Mouse (Mus musculus) embryonic stem cell, embryonic (primary cell): Measurements from ENCODE around the gene Ankrd44.

Experiments
- CTCF ChIA-PET, 4 experiments: fragments of 300-600 bp in 2 of 4; fragments of 350-600 bp in 2 of 4; sonication (Branson Sonifier 250); formaldehyde crosslinking; loops; one replicate each; lab custom pipeline; 2022; ENCODE audit warnings: inconsistent platforms in 2 of 4; lab: Charles Lee
- POLR2A ChIA-PET, 4 experiments: fragments of 300-600 bp in 2 of 4; fragments of 350-600 bp in 2 of 4; sonication (Branson Sonifier 250); formaldehyde crosslinking; loops; one replicate each; lab custom pipeline; 2022; ENCODE audit warnings: antibody characterized with exemption in 4 of 4, inconsistent platforms in 1 of 4; lab: Charles Lee

The Ankrd44 gene

DNA sequence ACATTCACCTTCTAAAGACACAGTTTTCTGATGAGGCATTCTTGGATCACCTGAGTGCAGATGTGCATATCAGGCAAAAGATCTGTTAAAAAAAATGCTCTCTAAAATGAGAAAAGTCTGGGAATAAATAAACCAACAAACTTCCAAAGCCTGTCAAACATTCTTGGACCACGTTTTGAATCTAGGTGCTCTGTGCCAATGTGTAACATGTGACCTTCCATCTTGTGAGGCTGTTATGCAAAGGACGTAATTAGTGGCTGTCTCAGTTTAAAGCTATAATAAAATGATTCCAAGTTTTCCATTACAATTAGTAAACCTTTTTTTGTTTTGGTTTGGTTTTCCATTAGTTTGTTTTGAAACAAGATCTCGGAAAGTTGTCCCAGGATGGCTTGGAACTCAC, 159.0 kb downstream of the Ankrd44 start:
- CTCF ChIA-PET = interaction anchor here in 1 of 4 experiments (0.6 kb wide), 1 partner anchor 30 kb away, joined by 3 read pairs; no protein-coding TSS in a partner anchor
- POLR2A ChIA-PET = no interaction called here

DNA sequence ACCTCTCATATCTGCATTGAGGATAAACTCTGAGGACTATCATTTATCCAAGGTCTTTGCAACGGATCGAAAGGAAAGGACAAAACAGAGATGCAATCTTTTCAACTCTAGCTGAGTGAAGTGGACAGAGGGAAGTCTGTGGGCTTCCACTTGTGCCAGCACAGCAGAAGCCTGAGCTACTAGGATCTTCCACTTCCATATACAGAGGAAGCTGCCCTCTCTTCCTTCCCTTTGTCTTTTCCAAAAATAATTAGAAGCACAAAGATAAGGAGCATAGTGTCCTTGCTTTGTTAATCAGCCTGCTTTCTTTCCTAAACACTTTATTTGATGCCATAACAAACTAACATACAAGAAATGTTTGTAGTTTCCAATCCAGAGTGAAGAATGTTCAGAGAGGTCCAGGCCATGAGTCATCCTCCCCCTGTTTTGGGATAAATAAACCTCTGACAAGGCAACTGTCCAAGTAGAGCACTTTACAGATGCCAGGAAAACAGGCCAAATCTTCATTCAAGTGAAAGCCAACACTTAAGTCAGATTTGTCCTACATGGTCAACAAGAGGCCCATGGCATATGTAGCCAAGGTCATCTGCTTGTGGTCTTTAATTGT, 160.5 kb downstream of the Ankrd44 start:
- CTCF ChIA-PET = no interaction called here

DNA sequence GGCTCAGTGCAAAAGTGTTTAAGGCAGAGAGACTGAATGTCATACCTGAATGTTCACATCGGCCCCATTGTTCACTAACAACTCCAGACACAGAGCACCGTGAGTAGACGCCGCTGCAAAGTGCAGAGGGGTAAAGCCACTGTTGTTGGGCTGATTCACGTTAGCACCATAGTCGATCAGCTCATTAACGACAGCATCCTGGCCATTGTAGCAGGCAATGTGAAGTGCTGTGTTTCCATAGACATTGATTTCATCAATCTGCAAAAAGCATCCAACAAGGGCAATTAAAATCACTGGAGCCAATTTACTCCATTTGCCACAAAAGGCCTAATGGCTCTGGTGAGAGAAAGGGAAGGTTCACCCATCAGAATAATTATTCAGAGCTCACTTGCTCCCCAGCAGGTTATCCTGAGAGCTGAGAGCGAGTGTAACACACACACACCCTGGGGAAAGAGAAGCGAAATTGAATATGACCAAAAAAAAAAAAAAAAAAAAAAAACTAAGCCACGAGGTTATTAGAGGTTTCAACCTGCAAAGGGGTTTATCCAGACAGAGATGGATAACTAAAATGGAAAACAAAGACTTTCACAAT, 163.9 kb downstream of the Ankrd44 start:
- POLR2A ChIA-PET = interaction anchor here in 2 of 4 experiments (0.5 to 0.8 kb wide), 3 partner anchors 43 to 326 kb away, joined by 3 to 4 read pairs (median 3); no protein-coding TSS in a partner anchor
- CTCF ChIA-PET = interaction anchor here in 1 of 4 experiments (0.9 kb wide), 1 partner anchor 217 kb away, joined by 3 read pairs; no protein-coding TSS in a partner anchor

More for the DNA sequence above, 160.5 kb downstream of the Ankrd44 start:
- POLR2A ChIA-PET = no interaction called here

DNA sequence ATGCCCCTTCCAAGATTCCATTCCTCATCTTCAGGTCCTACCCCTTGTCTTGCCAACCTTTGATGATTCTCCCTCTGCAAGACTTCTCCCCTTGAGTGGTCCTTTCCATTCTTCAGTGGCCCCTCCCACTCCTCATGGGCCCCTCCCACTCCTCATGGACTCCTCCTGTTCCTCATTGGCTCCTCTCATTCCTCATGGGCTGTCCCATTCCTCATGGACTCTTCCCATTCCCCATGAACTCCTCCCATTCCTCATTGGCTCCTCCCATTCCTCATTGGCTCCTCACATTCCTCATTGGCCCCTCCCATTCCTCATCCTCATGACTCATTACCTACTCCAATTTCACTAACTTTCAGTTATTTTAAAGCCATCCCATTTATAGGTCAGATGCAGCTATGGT, 166.3 kb downstream of the Ankrd44 start:
- POLR2A ChIA-PET = no interaction called here
- CTCF ChIA-PET = no interaction called here

DNA sequence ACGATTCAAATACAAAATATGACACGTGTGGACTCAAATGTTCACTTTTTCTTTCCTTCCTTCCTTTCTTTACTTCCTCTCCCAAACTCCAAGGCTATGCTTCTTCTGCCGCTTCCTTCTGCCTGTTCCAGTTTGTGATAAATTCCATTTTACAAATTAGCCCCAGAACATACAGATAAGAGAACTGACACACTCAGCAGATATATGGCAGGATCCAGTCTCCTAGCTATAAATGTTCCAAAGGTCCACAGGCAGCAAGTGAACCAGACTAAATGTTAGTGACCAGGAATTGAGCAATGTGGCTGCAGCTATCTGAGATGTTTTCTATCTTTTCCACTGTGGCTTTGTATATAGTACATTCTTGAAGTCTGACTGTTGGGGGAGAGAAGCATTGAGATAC, 168.9 kb downstream of the Ankrd44 start:
- ChIA-PET POLR2A (interaction anchor here in 1 of 4 experiments (0.6 kb wide), 1 partner anchor 21 kb away, joined by 3 read pairs; no protein-coding TSS in a partner anchor), CTCF (no interaction called here)

DNA sequence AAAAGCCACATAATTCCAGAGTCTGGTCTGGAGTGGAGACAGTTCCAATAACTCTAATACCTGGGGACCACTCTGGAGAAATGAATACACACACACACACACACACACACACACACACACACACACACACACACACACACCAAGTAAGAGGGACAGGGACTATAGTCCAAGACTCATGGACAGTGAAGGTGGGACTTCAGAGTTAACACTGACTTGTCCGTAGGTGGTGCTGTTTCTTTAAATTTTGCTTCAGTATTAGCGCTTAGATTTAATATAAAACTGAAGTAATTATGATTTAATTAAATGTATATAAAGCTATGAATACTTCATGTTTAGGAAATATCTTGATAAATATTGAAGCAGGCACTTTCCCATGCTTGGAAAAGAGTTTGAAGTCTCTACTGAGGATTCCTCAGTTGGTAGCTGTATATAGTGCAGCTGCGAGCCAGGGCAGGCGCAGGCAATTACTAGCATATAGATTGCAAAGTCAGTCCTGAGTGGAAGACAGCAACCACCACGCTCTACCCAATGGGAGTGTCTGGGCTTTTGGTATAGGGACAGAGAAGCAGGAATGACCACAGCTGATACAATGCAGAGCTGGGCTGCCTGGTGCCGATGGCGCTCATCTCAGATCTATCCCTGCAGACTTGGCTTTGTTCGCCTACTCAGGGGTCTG, 170.4 kb downstream of the Ankrd44 start:
- ChIA-PET POLR2A (interaction anchor here in 1 of 4 experiments (0.7 kb wide), 1 partner anchor 49 kb away, joined by 3 read pairs; no protein-coding TSS in a partner anchor), CTCF (interaction anchor here in 1 of 4 experiments (0.8 kb wide), 1 partner anchor 223 kb away, joined by 6 read pairs; no protein-coding TSS in a partner anchor)

DNA sequence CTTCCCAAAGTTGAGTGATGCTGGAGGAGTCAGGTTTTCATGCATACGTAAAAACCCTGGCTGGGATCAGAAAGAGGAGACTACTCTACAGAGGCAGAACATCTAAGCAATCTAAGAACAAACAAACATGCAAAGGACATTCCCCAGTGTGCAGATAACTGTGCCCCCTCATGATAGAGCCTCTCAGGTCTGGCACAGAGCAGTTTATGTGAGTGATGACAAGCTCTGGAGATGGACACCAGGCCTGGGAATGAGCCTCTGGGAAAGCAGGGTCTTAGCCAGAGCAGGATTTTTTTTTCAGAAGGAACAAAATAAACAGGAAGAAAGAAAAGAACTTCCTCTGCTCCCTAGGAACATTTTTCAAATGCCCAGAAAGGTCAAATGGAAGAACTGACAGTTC, 176.2 kb downstream of the Ankrd44 start:
- ChIA-PET POLR2A (no interaction called here), CTCF (interaction anchor here in 1 of 4 experiments (0.6 kb wide), 1 partner anchor 62 kb away, joined by 5 read pairs; no protein-coding TSS in a partner anchor)

DNA sequence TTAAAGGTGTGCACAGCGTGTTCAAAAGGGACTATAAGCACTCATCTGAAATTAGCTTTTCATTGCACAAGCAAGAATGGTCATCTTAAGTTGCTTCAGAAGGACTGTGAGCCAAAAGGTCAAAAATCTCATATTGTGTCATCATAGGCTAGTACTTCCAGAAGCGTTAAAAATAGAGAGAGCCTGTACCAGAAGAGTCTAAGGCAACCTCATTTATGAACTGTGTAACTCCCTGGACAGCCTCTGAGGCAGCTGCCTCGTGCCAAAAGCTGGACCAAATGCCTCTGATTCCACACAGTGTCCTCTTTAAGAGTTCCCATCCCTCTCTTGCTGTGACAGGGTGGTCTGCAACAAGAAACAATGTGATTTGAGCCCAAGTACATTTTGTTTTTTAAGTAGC, 176.7 kb downstream of the Ankrd44 start:
- POLR2A ChIA-PET = no interaction called here
- CTCF ChIA-PET = no interaction called here

DNA sequence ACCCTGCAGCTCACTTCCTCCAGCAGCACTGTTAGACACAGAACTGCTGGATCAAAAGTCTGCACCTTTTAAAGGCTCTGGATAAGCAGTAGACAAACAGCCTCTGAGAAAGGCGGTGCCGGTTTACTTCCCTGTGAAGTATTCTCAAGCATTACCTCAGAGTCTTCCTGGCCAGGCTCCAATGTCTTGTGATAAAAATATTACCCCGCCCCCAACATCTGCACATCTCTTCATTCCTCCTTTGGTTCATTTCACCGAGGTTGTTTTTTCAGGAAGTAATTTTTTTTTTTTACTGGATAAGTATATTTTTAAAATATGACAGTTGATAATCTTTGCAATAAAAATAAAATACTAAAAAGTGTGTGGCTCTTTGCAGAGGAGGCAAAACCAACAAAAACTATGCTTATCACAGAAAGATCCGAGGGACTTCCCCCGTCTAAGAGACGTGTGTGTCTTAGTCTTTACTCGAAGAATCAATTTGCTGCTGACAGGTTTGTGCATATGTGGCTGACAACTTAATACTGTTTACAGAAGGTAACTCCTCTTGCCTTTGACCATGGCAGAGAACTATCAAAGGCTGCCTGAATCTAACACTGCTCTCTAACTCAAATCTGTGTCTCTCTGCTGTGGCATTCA, 178.3 kb downstream of the Ankrd44 start:
- ChIA-PET CTCF (no interaction called here), POLR2A (no interaction called here)

DNA sequence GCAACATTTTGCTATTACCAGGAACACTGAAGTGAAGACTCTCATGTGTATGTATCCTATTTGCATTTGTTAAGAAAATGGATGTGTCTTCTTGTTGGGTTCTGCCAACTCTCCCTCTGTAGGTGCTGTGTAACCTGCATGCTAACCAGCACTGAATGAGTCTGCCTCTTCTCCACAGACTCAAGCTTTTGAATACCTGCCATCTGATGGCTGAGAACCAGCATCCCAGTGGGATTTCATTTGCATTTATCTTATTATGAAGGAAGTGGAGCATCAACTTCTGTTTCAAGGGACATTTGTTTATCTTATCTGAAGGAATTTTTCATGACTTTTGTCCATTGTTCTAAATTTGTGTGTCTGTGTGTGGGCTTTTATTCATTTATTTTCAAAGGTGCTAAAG, 180.5 kb downstream of the Ankrd44 start:
- POLR2A ChIA-PET = no interaction called here
- CTCF ChIA-PET = no interaction called here

DNA sequence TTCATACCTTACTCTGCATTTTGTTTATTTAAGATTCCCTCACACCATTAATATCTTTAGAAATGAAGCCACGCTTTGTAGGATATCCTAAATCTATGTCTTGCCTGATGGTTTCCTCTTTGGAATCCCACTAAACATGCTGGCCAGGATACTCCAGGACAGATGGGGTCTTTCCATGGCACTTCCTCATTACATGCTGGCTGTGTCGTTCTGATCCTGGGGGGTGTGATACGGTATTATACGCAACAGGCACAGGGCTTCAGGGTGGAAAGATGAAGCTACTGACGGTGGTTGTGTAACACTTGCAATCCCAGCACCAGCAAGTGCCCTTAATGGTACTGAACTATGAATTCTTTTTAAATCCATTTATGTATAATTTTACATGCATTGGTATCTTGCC, 182.0 kb downstream of the Ankrd44 start:
- ChIA-PET CTCF (no interaction called here), POLR2A (no interaction called here)

DNA sequence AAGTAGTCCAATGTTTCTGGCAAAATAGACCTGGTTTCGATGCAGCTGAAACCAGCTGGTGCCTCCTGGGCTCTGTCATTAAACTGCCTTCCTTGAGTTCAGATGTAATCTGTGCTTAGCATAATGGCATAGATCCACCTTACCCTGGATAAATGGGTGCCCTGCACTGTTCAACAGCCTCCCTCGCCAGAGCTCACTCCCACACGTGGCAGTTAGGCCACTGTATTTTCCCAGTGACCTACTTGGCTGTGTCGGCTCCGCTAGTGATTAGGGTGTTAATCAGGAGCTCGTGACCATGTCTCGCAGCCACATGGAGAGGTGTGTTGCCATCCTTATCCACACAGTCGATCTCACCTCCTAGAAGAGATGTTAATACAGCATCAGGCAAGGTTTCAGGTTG, 183.1 kb downstream of the Ankrd44 start:
- ChIA-PET POLR2A (no interaction called here), CTCF (interaction anchor here in 1 of 4 experiments (0.6 kb wide), 1 partner anchor 818 kb away, joined by 3 read pairs; no protein-coding TSS in a partner anchor)

DNA sequence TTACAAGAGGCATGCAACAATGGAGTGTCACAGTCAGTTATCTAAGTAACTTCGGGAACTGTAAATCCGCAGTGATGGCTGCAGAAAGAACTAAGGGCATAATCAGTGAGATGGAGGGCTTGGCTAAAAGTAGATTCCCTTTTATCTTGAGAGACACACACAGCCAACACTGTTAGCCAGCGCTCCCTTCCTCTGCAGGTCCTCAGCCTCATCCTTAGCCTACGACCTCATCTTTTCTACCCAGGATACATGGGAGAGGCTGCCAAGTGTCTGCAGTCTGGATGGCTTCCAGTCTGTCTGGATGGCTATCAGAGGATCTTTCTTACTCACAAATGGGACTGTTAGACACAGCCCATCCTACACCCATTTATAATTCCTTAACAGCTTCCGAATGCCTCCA, 185.3 kb downstream of the Ankrd44 start:
- ChIA-PET CTCF (no interaction called here), POLR2A (no interaction called here)

DNA sequence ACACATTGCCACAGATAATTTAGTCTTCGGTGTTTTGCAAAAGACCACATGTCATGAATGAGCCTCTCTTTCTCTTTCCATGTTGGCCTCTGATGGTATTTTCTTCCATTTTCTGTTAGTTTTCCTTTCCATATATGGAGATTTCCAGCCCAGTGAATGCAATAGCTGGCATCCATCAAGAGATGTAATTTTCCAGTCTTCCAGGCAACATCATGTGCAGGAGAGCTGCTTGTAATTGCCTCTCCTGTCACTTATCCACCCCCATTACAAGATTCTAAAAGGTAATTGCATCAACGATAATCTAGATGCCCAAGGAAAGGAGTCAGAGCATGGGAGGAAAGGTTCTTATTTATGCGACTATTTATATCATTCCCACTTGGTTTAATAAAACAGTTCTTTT, 188.7 kb downstream of the Ankrd44 start:
- POLR2A ChIA-PET = interaction anchor here in 1 of 4 experiments (0.6 to 1.6 kb wide), 2 partner anchors 9 to 223 kb away, joined by 3 to 4 read pairs; no protein-coding TSS in a partner anchor

DNA sequence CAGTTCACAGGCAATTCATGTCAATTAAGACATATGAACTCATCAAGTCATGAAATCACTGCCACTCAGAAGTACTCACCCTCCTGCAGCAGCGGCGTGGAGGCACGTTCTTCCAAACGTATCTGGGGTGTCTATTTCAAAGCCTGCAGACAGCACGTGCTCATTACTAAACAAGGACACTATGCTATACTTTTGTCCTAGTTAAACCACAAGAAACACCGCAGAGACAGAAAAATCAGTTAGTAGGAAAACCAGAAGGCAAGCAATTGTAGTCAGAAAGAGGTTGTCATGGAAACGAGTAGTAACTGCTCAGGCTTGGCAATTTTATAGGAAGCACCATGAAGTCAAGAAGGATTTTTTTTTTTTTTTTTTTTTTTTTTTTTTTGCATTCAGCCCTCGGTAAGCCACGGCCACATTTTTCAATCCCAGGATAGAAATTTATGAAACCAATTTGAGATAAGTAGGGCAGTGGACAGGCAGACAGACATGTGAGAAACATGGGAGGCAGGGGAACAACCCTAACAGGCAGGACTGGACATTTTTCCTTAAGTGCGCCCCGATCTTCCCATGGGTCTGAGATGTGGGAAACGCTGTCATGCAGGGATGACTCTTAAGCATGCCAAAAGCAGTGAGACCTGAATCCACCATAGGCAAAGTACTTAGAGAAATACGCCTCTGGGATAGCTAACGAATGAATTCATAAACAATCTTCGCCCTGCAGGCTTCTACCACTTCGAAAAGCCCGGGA, 191.1 kb downstream of the Ankrd44 start:
- ChIA-PET POLR2A (interaction anchor here in 1 of 4 experiments (0.6 kb wide), 1 partner anchor 74 kb away, joined by 4 read pairs; no protein-coding TSS in a partner anchor), CTCF (no interaction called here)

More for the DNA sequence above, 188.7 kb downstream of the Ankrd44 start:
- CTCF ChIA-PET = no interaction called here

DNA sequence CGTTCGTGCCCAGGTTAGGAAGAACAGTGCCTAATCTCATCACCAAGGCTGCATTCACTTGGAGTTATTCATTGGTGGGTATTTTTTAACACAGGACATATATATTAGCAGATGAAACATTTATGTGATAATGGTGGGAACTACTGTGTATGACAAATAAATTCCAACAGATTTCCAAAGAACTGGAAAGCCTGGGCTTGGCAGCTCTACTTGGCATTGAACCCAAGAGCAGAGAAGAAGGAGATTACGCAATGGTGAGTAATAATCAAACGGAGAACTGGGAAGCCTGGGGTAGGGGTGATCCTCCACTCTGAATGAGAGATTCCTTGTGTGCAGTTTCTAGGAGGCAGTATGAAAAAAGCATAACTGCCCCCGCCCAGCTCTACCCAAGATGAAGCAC, 196.9 kb downstream of the Ankrd44 start:
- POLR2A ChIA-PET = no interaction called here
- CTCF ChIA-PET = no interaction called here

DNA sequence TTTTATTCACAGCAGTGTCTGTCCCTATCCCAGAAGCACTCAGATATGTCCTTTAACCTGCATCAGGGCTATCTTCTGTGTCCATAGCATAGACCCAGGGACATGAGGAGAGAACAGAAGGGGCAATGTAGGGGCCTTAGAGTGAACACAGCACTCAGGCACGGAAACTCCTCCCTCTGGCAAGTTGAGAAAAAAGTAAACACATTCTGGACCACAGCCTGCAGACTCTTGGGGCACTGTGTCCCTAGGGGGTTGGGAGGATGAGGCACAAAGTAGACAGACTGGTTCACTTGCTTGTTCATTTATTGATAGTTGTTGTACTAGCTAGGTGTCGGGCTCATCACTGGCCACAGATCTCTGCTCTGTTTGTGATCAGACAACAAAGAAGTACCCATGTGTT, 199.6 kb downstream of the Ankrd44 start:
- ChIA-PET CTCF (no interaction called here), POLR2A (interaction anchor here in 1 of 4 experiments (0.5 kb wide), 1 partner anchor 296 kb away, joined by 3 read pairs; no protein-coding TSS in a partner anchor)

DNA sequence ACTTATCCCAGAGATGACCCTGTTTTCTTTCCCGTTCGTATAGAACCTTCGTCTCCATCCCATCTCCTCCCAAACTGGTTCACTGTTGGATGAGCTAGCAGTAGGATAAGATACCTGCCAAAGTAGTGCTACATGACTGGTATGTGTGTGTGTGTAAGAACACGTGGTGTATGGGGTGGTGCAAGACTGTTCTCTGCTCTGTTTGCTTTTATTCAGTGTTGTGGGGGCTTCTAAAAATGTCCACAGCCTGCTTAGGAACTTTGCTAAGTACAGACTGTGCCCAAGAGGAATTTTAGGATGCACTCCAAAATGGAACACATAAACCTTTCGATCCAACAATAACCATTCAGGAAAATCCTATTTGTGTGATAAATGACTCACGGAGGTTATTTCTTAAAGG, 209.3 kb downstream of the Ankrd44 start:
- ChIA-PET CTCF (interaction anchor here in 1 of 4 experiments (0.6 kb wide), 1 partner anchor 303 kb away, joined by 7 read pairs; no protein-coding TSS in a partner anchor), POLR2A (interaction anchor here in 1 of 4 experiments (0.6 kb wide), 2 partner anchors 15 to 944 kb away, joined by 3 to 4 read pairs; no protein-coding TSS in a partner anchor)
